Mouse (Mus musculus) bone marrow macrophage, adult 2 months (primary cell): ENCODE data around the gene Tax1bp1. TPM values are rescaled to one million over a fixed set of nuclear protein-coding genes. Genes with fewer than 3 reads are reported as not detected.

Experiments
- H3K27ac ChIP-seq: 2 replicates; pipeline ENCODE4 v1.5.1; 2012; ENCODE audit warnings: low read depth, low read length; ENCODE audit not compliant: insufficient read depth
- H3K4me1 ChIP-seq: 2 replicates; pipeline ENCODE4 v1.6.1; 2012; ENCODE audit warnings: low read length; ENCODE audit not compliant: control insufficient read depth, insufficient read depth
- H3K4me3 ChIP-seq: 2 replicates; pipeline ENCODE4 v1.5.1; 2012; ENCODE audit warnings: mild to moderate bottlenecking, low read length, moderate library complexity; ENCODE audit not compliant: insufficient read depth
- CTCF ChIP-seq: IDR thresholded peaks from 2 replicates; pipeline ENCODE4 v1.5.1; 2012; ENCODE audit warnings: low read depth, mild to moderate bottlenecking, low read length, moderate library complexity
- POLR2A ChIP-seq: IDR thresholded peaks from 2 replicates; pipeline ENCODE4 v1.6.1; 2012; ENCODE audit warnings: mild to moderate bottlenecking, low read depth, low read length, borderline replicate concordance
- polyA plus RNA-seq: library from polyadenylated mRNA; stranded (reverse); fragments of >200 nt; gene quantifications from 2 replicates; pipeline ENCODE4 v1.2.4, GENCODE M21; 2012; ENCODE audit not compliant: missing spikeins, insufficient read depth, insufficient read length

Tax1bp1 gene
- polyA plus RNA-seq, 1 experiment: 108 TPM

DNA sequence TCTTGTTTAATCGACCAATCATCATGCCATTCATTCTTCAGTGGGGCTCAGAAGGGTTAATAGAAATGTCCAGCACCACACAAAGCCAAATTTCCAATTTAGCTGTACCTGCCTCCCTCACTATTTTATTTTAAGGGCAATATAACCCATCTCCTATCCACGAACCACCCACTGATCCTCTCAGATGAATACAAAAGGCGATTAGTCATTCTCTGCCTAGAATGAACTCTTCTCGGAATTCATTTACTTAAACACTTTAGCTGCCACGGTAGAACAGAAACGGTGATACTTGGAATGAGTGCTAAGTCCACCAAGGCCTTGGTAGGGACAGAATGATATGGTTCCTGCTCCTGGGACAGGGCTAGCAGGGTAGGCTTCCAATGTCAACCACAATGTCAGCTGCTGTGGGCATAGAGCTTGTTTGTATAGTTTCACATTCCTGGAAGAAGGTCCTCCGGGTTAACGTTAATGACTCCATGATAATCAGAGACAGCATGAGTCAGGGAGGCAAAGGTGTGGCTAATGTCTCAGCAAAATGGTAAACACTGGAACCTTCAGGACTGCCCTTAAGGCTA is 33.0 kb upstream of the Tax1bp1 start:
- Histone ChIP-seq H3K4me3 (no peak overlapping the region), H3K4me1 (peaks cover 30% of the 10 kb centered on the region), H3K27ac (no peak overlapping the region)
- TF ChIP-seq CTCF (no peak), POLR2A (no peak)

- Histone ChIP-seq H3K4me1 (peaks cover 27% of the 10 kb centered on the region), H3K27ac (peak overlapping the region; percentile 29), H3K4me3 (no peak overlapping the region)
- TF ChIP-seq POLR2A (no peak), CTCF (no peak)
These were observed 31.6 kb upstream of the Tax1bp1 start for GRCm38 (mm10) chr6:52681847-52682485.

- H3K4me1 ChIP-seq: peaks cover 27% of the 10 kb centered on the region
- TF ChIP-seq CTCF (no peak), POLR2A (no peak)
- H3K27ac ChIP-seq: peak overlapping the region; percentile 29
- H3K4me3 ChIP-seq: no peak overlapping the region
These were observed 30.9 kb upstream of the Tax1bp1 start for GRCm38 (mm10) chr6:52682607-52683006.

GRCm38 (mm10) chr6:52686901-52687500 is 26.5 kb upstream of the Tax1bp1 start:
- Histone ChIP-seq H3K4me1 (peaks cover 6% of the 10 kb centered on the region), H3K4me3 (no peak overlapping the region), H3K27ac (no peak overlapping the region)
- TF ChIP-seq POLR2A (no peak), CTCF (no peak)

DNA sequence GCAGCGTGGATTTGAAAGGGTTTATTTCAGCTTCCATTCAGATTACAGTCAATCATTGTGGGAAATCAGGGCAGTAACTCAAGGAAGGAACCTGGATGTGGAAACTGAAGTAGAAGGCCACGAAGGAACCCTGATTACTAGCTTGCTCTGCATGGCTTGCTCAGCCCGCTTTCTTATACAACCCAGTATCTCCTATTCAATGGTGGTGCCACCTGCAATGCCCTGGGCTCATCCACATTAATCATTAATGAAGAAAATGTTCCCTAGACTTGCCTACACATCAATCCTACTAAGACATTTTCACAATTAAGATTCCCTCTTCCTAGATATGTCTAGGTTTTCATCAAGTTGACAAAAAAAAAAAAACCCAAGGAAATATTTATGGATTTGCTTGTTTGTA is 23.2 kb upstream of the Tax1bp1 start:
- no peak overlapping the region for H3K4me3 ChIP-seq
- TF ChIP-seq POLR2A: no peak
- no peak for TF ChIP-seq CTCF
- H3K4me1 ChIP-seq: no peaks in the 10 kb centered on the region
- H3K27ac ChIP-seq: no peak overlapping the region

GRCm38 (mm10) chr6:52691800-52692199 is 21.7 kb upstream of the Tax1bp1 start:
- no peaks in the 10 kb centered on the region for H3K4me1 ChIP-seq
- TF ChIP-seq CTCF (no peak), POLR2A (no peak)
- no peak overlapping the region for H3K27ac ChIP-seq
- H3K4me3 ChIP-seq: no peak overlapping the region

- TF ChIP-seq POLR2A (no peak), CTCF (no peak)
- no peak overlapping the region for H3K27ac ChIP-seq
- H3K4me1 ChIP-seq: 0 out of 2 replicates have a peak, but pooled peaks cover 2% of the 10 kb centered on the region
- no peak overlapping the region for H3K4me3 ChIP-seq
These were observed 21.0 kb upstream of the Tax1bp1 start for GRCm38 (mm10) chr6:52692451-52693063.

DNA sequence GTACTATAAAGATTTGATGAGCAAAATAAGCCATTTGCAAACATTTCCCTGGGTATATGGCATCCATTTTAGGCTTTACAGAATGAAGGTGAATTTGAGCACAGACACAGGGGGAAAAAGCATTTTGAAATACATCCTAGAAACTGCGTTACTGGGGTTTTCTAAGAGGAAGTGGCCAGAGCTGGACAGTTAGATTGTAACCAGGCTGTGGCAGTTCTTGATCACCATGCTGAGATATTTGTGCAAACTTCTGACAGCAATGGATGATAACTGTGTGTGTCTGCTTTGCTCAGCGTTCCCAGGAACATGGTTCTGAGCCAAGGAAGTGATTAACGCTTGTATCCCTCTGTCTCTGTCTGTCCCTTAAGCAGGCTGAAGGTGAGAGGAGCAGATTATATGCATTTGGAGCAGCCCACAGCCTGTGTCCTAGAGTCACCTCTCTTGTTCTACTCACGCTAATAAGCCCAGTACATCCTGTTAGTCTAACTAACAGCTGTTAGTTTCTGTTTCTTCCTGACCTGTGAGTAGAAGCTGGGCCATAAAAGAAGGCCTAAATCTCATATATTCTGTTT is 15.5 kb upstream of the Tax1bp1 start:
- peak overlapping the region; percentile 23 for H3K27ac ChIP-seq
- H3K4me3 ChIP-seq: no peak overlapping the region
- no peak for TF ChIP-seq CTCF
- peaks cover 19% of the 10 kb centered on the region for H3K4me1 ChIP-seq

DNA sequence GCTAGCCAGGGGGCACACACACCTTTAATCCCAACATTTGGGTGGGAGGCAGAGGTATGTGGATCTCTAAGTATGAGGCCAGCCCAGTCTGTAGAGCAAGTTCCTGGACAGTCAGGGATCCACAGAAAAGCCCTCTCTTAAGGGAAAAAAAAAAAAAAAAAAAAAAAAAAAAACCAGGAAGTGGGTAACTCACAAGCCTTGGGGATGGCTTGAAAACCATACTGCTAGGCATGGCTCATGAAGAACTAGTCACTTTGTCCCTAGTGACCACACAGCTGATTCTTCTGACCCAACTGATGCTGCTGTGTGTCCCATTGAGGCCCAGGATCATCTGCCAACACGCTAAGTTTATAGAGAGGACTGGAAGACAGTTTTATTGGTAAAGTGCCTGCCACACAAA is 14.5 kb upstream of the Tax1bp1 start:
- Histone ChIP-seq H3K4me1 (peaks cover 23% of the 10 kb centered on the region), H3K27ac (peak overlapping the region; percentile 3; the same call in 1 of the 2 replicates), H3K4me3 (no peak overlapping the region)
- no peak for TF ChIP-seq CTCF
- no peak for TF ChIP-seq POLR2A
